Mouse (Mus musculus): ENCODE results near the gene Med27. TPM values are rescaled to one million over a fixed set of nuclear protein-coding genes. Genes with fewer than 3 reads are reported as not detected.
A peak's percentile ranks its signal among the peaks of the same experiment; 100 is the strongest.

The Med27 gene
- polyA plus RNA-seq, 1 experiment from 2014 or later = 96.9 TPM

DNA sequence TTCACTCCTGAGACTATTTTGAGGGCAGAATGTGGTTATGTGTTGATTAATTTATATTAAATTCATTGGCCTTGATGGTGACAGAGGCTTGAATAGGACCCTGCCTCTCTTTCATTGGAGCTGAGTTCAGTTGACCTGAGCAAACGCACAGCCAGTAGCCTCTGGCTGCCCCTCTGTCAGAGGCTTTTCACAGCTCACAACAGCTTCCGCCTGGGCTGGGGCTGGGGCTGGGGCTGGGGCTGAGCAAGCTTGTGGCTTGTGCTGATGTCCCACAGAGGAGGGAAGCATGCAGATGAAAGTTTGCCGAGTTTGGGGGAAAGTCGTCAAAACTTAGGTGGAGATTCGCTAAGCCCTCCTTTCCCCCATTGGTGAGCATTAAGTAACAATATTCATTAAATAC lies 72.8 kb downstream of the Med27 start:
- Histone ChIP-seq H3K9me3 (no peaks in the 10 kb centered on the region), H3K9ac (replicated peaks) (no peak overlapping the region), H3K4me3 (no peak overlapping the region), H3K36me3 (no peaks in the 10 kb centered on the region), H3K4me2 (replicated peaks) (no peak overlapping the region), H3K27ac (replicated peaks) (no peak overlapping the region), H3K27me3 (no peaks in the 10 kb centered on the region), H3K4me1 (peaks cover 42% of the 10 kb centered on the region)
- 22% methylated on average over 5 of the region's 5 CpGs for WGBS
- ATAC-seq (replicated peaks) = no peak

DNA sequence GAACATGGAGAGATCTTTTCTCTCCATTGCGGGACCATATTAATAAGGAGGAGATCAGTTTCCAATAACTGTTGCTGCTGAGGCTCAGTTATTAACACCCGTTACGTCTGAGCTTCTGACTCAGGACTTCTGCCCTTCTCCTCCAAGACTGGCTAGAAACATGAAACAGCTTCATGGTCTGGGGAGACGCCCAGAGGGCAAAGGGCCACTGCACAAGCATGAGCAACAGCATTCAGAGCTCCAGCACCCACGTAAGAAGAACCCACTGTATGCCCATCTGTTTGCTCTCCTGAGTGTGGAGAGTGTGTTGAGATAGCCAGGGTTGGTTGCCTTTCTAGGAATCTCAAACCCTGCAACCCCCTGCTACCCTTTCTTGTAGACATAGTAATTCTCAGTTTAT lies 73.3 kb downstream of the Med27 start:
- H3K4me1 ChIP-seq = peaks cover 39% of the 10 kb centered on the region
- no peak for ATAC-seq (replicated peaks)
- H3K9me3 ChIP-seq = no peaks in the 10 kb centered on the region
- WGBS = 76% methylated on average over 5 of the region's 5 CpGs
- no peak overlapping the region for H3K4me2 ChIP-seq (replicated peaks)
- no peaks in the 10 kb centered on the region for H3K36me3 ChIP-seq
- H3K4me3 ChIP-seq = no peak overlapping the region
- no peak overlapping the region for H3K27ac ChIP-seq (replicated peaks)
- H3K27me3 ChIP-seq = no peaks in the 10 kb centered on the region
- H3K9ac ChIP-seq (replicated peaks) = no peak overlapping the region

DNA sequence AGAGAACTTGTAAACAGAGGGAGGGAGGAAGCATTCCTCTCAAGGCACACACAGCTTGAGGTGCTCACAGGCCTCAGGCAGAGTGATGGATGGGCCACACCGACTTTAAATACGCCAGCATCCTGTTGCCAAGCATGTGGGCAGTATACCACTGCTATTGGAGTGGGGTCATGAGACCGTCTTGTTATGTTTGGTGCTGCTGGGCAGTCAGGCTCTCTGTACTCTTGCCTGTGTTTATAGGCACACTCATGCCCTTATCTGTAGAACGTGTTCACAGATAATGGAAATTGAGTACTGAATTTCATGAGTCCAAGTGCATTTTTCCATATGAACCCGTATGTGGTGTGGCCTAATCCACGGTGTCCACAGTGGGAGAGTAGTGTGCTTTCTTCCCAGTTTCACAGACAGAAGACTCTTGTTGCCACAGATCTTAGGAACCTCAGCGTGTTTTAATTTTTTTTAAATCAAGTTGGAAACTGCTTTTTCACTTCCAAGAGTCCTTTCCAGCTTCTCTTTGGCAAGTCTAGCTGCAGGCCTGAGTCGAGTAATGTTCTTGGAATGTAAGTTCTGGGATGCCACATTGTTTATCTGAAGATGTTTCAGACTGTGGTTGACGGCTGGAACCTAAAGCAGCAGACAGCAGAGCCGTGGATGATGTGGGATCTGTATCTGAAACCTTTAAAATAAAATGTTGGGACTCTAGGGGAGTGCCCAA lies 75.7 kb downstream of the Med27 start:
- H3K36me3 ChIP-seq = no peaks in the 10 kb centered on the region
- peak overlapping the region; percentile 13 for H3K27ac ChIP-seq (replicated peaks)
- ATAC-seq (replicated peaks) = no peak
- no peak overlapping the region for H3K9ac ChIP-seq (replicated peaks)
- H3K9me3 ChIP-seq = no peaks in the 10 kb centered on the region
- no peak overlapping the region for H3K4me3 ChIP-seq
- H3K27me3 ChIP-seq = no peaks in the 10 kb centered on the region
- 87% methylated on average over 10 of the region's 10 CpGs for WGBS
- no peak overlapping the region for H3K4me2 ChIP-seq (replicated peaks)
- peaks cover 34% of the 10 kb centered on the region for H3K4me1 ChIP-seq

DNA sequence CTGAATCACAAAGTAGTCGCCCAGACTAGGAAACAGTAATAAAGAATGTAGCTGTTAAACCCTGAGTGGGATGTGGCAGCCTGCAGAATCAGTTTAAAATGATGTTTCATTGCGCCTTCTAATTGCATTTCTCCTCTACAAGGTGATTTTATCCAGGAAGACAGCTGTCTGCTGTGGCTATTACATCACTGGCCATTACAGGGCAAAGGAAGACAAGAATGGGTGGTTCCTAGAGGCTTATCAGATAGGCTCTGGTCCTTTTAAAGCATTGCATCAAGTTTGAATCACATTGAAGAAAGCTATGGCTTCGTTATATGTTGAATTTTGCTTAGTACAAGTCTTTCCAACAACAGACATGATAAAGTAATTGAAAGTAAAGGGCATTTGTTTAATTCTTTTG lies 76.4 kb downstream of the Med27 start:
- no peaks in the 10 kb centered on the region for H3K36me3 ChIP-seq
- no peak overlapping the region for H3K9ac ChIP-seq (replicated peaks)
- H3K9me3 ChIP-seq = no peaks in the 10 kb centered on the region
- 66% methylated on average over 3 of the region's 3 CpGs for WGBS
- H3K4me3 ChIP-seq = no peak overlapping the region
- H3K27ac ChIP-seq (replicated peaks) = 0 out of 2 replicates have a peak overlapping the region, but pooled peaks have one; percentile 13
- ATAC-seq (replicated peaks) = no peak
- peaks cover 34% of the 10 kb centered on the region for H3K4me1 ChIP-seq
- no peaks in the 10 kb centered on the region for H3K27me3 ChIP-seq
- H3K4me2 ChIP-seq (replicated peaks) = no peak overlapping the region

DNA sequence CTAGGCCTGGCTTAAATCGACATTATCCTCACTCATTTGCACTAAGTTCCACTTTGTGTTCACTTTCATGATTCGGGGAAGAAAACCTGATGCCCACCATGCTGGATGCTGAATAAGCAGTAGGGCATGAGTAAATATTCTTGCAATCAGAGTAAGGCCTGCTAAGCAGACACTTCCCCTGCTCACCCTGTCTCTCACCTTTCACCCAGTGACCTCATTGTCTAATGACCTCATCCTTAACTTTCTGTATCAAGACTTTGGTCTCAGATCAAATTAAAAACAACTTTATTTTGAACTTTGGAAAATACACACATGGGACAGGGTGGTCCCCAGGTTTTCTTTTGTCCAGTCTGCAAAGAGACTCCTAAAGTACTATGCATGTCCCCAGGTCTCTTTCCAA lies 78.8 kb downstream of the Med27 start:
- H3K4me1 ChIP-seq = peaks cover 40% of the 10 kb centered on the region
- H3K4me2 ChIP-seq (replicated peaks) = no peak overlapping the region
- no peaks in the 10 kb centered on the region for H3K27me3 ChIP-seq
- ATAC-seq (replicated peaks) = no peak
- H3K36me3 ChIP-seq = no peaks in the 10 kb centered on the region
- 81% methylated on average over 2 of the region's 2 CpGs for WGBS
- no peak overlapping the region for H3K9ac ChIP-seq (replicated peaks)
- H3K27ac ChIP-seq (replicated peaks) = no peak overlapping the region
- no peaks in the 10 kb centered on the region for H3K9me3 ChIP-seq
- H3K4me3 ChIP-seq = no peak overlapping the region

DNA sequence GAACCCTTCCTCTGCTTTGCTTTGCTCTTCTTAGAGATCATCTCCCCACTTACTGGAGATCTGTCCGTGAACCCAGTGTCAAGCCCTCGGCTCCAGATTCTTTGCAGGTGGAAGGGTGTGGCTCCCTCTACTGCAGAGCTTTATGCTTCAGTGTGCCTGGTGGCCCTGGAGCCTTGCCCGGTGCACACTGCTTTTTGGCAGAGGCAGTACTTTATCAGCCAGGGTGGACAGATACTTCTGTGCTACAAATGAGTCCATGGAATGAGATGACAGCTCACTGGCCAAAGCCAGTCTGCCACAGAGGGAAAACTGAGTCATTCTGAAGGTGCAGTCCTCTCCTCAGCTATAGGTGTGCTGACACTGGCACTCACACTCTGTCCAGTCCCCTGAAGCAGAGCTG lies 80.1 kb downstream of the Med27 start:
- H3K4me1 ChIP-seq = peaks cover 37% of the 10 kb centered on the region
- H3K27me3 ChIP-seq = no peaks in the 10 kb centered on the region
- H3K9ac ChIP-seq (replicated peaks) = no peak overlapping the region
- no peak overlapping the region for H3K4me3 ChIP-seq
- WGBS = 67% methylated on average over 3 of the region's 3 CpGs
- no peak overlapping the region for H3K27ac ChIP-seq (replicated peaks)
- H3K4me2 ChIP-seq (replicated peaks) = no peak overlapping the region
- H3K36me3 ChIP-seq = no peaks in the 10 kb centered on the region
- no peak for ATAC-seq (replicated peaks)
- no peaks in the 10 kb centered on the region for H3K9me3 ChIP-seq

DNA sequence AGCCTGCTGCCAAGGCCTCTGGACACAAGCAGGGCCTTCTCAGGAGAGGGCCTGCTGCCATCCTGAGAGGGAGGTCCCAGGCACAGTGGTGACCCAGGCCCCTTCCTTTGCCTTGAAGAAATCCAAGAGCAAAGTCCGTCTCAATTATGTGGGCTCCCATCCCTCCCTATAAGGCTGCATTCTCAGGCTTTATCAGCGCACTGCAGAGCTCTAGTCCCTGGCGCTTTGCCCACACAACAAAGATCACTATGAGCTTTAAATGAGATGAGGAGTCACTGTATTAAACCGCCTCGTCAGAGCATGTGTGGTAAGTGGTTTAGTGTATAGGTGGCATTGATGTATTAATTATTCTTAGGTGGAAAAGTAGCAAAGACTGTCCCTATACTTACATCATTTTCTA lies 85.9 kb downstream of the Med27 start:
- Histone ChIP-seq H3K27me3 (no peaks in the 10 kb centered on the region), H3K27ac (replicated peaks) (no peak overlapping the region), H3K36me3 (no peaks in the 10 kb centered on the region), H3K4me3 (no peak overlapping the region), H3K4me1 (peaks cover 34% of the 10 kb centered on the region), H3K9ac (replicated peaks) (no peak overlapping the region), H3K9me3 (no peaks in the 10 kb centered on the region), H3K4me2 (replicated peaks) (no peak overlapping the region)
- ATAC-seq (replicated peaks) = no peak
- WGBS = 36% methylated on average over 5 of the region's 5 CpGs

DNA sequence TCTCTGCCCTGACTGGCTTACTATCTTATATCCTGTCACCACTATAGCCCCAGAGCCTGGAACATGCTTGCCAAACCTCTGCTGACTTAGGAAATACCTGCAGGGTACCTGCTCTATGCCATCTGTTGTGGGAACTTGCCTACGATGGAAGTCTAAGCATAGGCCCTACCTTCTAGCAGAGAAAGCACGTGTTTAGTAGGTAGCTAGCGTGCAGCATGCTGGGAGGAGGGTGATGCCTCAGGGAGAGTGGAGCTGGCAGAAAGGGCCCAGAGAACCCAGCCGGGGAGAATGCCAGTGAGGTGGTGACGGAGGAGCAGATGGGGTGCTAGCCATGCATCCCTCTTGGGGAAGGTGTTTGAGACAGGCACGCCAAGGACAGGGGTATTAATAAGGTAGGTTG lies 89.8 kb downstream of the Med27 start:
- Histone ChIP-seq H3K9me3 (no peaks in the 10 kb centered on the region), H3K4me3 (no peak overlapping the region), H3K36me3 (no peaks in the 10 kb centered on the region), H3K27me3 (no peaks in the 10 kb centered on the region), H3K27ac (replicated peaks) (no peak overlapping the region), H3K4me2 (replicated peaks) (no peak overlapping the region), H3K4me1 (peaks cover 39% of the 10 kb centered on the region), H3K9ac (replicated peaks) (no peak overlapping the region)
- ATAC-seq (replicated peaks) = no peak
- WGBS = 53% methylated on average over 6 of the region's 6 CpGs

DNA sequence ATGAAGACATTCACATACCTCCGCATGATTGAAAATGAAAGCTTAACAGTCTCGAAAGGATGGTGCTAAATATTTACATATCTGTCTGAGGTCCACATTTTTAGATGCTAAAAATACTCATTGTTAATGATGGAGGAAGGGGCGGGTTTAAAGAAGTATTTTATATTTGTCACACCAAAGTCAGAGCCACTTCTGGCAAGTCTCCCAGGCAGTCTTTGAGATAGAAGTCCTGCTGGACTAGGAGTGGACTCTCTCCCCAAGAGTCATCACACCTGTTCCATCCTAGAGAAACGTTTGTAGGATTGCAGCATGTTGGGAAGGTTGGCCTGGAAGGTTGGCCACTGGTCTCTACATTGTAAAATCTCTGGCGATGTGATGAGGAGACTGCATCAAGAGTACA lies 90.5 kb downstream of the Med27 start:
- H3K27me3 ChIP-seq = no peaks in the 10 kb centered on the region
- peaks cover 39% of the 10 kb centered on the region for H3K4me1 ChIP-seq
- no peak overlapping the region for H3K27ac ChIP-seq (replicated peaks)
- no peak overlapping the region for H3K9ac ChIP-seq (replicated peaks)
- 89% methylated on average over 5 of the region's 5 CpGs for WGBS
- no peaks in the 10 kb centered on the region for H3K36me3 ChIP-seq
- H3K4me3 ChIP-seq = no peak overlapping the region
- H3K9me3 ChIP-seq = no peaks in the 10 kb centered on the region
- no peak overlapping the region for H3K4me2 ChIP-seq (replicated peaks)
- ATAC-seq (replicated peaks) = no peak

DNA sequence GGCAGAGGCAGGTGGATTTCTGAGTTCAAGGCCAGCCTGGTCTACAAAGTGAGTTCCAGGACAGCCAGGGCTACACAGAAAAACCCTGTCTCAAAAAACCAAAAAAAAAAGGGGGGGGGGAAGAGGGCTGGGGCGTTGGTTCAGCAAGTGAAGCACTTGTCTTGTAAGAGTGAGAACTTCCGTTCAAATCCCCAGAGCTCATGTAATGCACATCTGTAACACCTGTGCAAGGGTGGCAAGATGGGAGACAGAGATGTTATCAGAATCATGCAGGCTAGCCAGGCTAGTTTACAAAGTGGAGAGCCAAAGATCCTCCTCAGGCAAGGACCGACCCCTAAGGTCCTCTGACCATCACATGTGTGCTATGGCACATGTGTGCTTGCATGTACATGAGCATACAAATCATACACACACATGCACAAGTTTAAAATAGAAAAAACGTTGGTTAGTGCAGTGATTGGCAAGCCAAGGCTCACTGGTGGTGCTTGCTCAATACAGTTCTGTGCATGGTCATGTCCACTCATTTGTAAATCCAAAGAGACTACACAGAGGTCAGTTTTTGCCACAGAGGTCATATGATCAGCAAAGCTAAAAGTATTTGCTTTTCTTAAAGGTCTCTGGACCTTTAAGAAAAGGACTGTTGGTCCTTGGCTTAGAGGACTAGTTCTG lies 91.4 kb downstream of the Med27 start:
- no peak for ATAC-seq (replicated peaks)
- 93% methylated on average over 4 of the region's 4 CpGs for WGBS
- H3K4me1 ChIP-seq = peaks cover 35% of the 10 kb centered on the region
- no peaks in the 10 kb centered on the region for H3K9me3 ChIP-seq
- H3K36me3 ChIP-seq = no peaks in the 10 kb centered on the region
- no peaks in the 10 kb centered on the region for H3K27me3 ChIP-seq
- H3K9ac ChIP-seq (replicated peaks) = no peak overlapping the region
- H3K4me2 ChIP-seq (replicated peaks) = no peak overlapping the region
- H3K27ac ChIP-seq (replicated peaks) = no peak overlapping the region
- H3K4me3 ChIP-seq = no peak overlapping the region

DNA sequence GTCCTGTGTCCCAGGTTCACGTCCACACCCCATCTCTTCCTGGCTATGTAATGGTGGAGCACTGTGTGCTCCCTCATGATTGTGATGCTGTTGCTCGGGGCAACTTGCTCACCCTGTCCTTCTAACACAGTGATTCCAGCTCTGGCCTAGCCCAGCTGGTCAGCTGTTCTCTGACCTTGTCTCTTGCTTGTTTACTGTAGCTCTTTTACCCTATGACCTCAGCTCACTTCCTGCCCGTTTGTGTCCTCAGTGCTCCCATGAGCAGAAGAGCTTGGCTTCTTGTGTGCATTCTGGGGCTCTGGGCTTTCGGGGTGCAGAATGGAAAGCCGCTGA lies 91.9 kb downstream of the Med27 start:
- H3K27me3 ChIP-seq = no peaks in the 10 kb centered on the region
- no peaks in the 10 kb centered on the region for H3K9me3 ChIP-seq
- WGBS = 84% methylated on average over 5 of the region's 5 CpGs
- no peak for ATAC-seq (replicated peaks)
- H3K36me3 ChIP-seq = no peaks in the 10 kb centered on the region
- H3K27ac ChIP-seq (replicated peaks) = peak overlapping the region; percentile 63; the same call in 1 of the 2 replicates
- peaks cover 39% of the 10 kb centered on the region for H3K4me1 ChIP-seq
- no peak overlapping the region for H3K4me2 ChIP-seq (replicated peaks)
- H3K4me3 ChIP-seq = no peak overlapping the region
- no peak overlapping the region for H3K9ac ChIP-seq (replicated peaks)

DNA sequence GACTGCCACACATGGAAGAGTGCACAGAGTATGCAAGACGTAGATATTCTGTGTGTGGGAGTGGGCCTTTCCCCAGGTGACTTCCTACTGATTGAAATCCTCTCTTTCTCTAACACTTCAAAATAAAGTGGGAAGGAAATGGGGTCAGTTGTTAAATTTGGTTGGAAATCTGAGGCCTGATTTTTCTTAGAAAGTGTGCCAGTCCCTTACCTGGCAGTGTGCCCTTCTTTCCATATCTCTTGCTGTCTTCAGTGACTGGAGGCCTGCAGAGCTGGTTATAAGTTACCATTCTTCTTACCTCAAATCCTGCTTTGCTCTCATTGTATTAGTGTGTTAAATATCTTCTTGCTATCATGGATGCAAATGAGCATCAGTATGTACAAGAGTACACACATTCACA lies 92.4 kb downstream of the Med27 start:
- WGBS = 86% methylated on average over 1 of the region's 1 CpGs
- Histone ChIP-seq H3K9me3 (no peaks in the 10 kb centered on the region), H3K9ac (replicated peaks) (no peak overlapping the region), H3K36me3 (no peaks in the 10 kb centered on the region), H3K4me1 (peaks cover 44% of the 10 kb centered on the region), H3K27ac (replicated peaks) (peak overlapping the region; percentile 63), H3K27me3 (no peaks in the 10 kb centered on the region), H3K4me3 (no peak overlapping the region), H3K4me2 (replicated peaks) (no peak overlapping the region)
- no peak for ATAC-seq (replicated peaks)

DNA sequence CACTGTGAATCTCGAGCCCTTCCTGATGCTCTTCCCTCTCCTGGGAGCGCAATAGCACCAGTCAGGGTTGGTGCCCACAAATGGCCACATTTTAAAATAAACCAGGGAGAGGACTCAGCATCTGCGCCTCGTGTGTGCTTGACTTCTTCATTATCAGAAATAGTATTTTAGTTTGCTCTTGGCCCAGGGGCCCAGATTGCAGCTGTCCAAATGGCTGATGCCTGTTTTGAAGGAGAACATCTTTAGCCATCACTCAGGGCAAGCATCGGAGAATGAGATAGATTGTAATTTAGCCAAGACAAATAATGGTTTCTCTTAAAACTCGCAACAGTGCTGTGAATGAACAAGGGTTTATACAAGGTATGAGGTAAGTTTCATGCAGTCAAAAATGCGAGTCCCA lies 92.8 kb downstream of the Med27 start:
- Histone ChIP-seq H3K4me2 (replicated peaks) (no peak overlapping the region), H3K9ac (replicated peaks) (no peak overlapping the region), H3K4me1 (peaks cover 48% of the 10 kb centered on the region), H3K9me3 (no peaks in the 10 kb centered on the region), H3K27ac (replicated peaks) (peak overlapping the region; percentile 63), H3K4me3 (no peak overlapping the region), H3K27me3 (no peaks in the 10 kb centered on the region), H3K36me3 (no peaks in the 10 kb centered on the region)
- 27% methylated on average over 7 of the region's 7 CpGs for WGBS
- no peak for ATAC-seq (replicated peaks)

All from forebrain, embryonic 15.5 days (tissue).